Mouse (Mus musculus) CD8-positive naive resting alpha-beta T cell, adult 2 months (primary cell): ENCODE measurements around the gene Rex1bd.

ENCODE experiments used
- DNase-seq, 2 experiments: peaks; one replicate each; pipeline ENCODE4 v3.0.0; 2022; ENCODE audit warnings: low read depth in 2 of 2, low spot score in 2 of 2

Rex1bd gene

GRCm38 (mm10) chr8:70503062-70503750 is 3.3 kb downstream of the Rex1bd start:
- DNase-seq: peak; percentile 45 to 49

- no peak for DNase-seq
These were observed 4.0 kb downstream of the Rex1bd start for GRCm38 (mm10) chr8:70502540-70502939.

GRCm38 (mm10) chr8:70501820-70502529 is 4.6 kb downstream of the Rex1bd start:
- DNase-seq: no peak

- DNase-seq: no peak
These were observed 5.9 kb downstream of the Rex1bd start for GRCm38 (mm10) chr8:70500386-70501301.

- DNase-seq: no peak
These were observed 10.8 kb downstream of the Rex1bd start for GRCm38 (mm10) chr8:70495771-70496062.

GRCm38 (mm10) chr8:70495001-70495770 is 11.4 kb downstream of the Rex1bd start:
- no peak for DNase-seq

- DNase-seq: no peak
These were observed 12.1 kb downstream of the Rex1bd start for GRCm38 (mm10) chr8:70494416-70494945.

- DNase-seq: no peak
These were observed 12.7 kb downstream of the Rex1bd start for GRCm38 (mm10) chr8:70493692-70494415.

- DNase-seq: no peak
These were observed 13.6 kb downstream of the Rex1bd start, which contains the start of gene Crlf1 for GRCm38 (mm10) chr8:70492664-70493640. TSS of gene Crlf1 (plus strand) at chr8:70493158.

- no peak for DNase-seq
These were observed 15.6 kb downstream of the Rex1bd start for GRCm38 (mm10) chr8:70490880-70491495.

- DNase-seq: no peak
These were observed 16.3 kb downstream of the Rex1bd start for GRCm38 (mm10) chr8:70490061-70490879.

GRCm38 (mm10) chr8:70489576-70489975 is 17.0 kb downstream of the Rex1bd start:
- no peak for DNase-seq

GRCm38 (mm10) chr8:70488931-70489470 is 17.6 kb downstream of the Rex1bd start:
- DNase-seq: no peak

GRCm38 (mm10) chr8:70487993-70488796 is 18.4 kb downstream of the Rex1bd start:
- DNase-seq: no peak

- no peak for DNase-seq
These were observed 19.5 kb downstream of the Rex1bd start, which contains the start of gene Tmem59l for GRCm38 (mm10) chr8:70486941-70487520. TSS of gene Tmem59l (minus strand) at chr8:70487358.

GRCm38 (mm10) chr8:70486191-70486681 is 20.3 kb downstream of the Rex1bd start:
- no peak for DNase-seq
